Mouse (Mus musculus) left cerebral cortex, adult 18-20 months (tissue): ENCODE data around the gene Cd300e. TPM values are rescaled to one million over a fixed set of nuclear protein-coding genes. Genes with fewer than 3 reads are reported as not detected.
A peak's percentile ranks its signal among the peaks of the same experiment; 100 is the strongest.
"Not testable (repeated sequence)": the region's sequence is repeated elsewhere in the genome, so short reads cannot be mapped to it uniquely, and the experiment has no call there.

Experiments
- DNase-seq, 2 experiments: peaks; one replicate each; pipeline ENCODE4 v3.0.0; 2021 to 2022; ENCODE audit warnings: low spot score in 2 of 2, mixed read lengths in 1 of 2
- total RNA-seq, 2 experiments: library from RNA; stranded (reverse); gene quantifications; 2 replicates each; pipeline ENCODE4 v1.2.3; 2021

Cd300e gene
- total RNA-seq, 2 experiments from 2014 or later = not detected

- DNase-seq = peak; percentile 66 to 87
These were observed 21.6 kb upstream of the Cd300e start for GRCm38 (mm10) chr11:115083376-115084139.

DNA sequence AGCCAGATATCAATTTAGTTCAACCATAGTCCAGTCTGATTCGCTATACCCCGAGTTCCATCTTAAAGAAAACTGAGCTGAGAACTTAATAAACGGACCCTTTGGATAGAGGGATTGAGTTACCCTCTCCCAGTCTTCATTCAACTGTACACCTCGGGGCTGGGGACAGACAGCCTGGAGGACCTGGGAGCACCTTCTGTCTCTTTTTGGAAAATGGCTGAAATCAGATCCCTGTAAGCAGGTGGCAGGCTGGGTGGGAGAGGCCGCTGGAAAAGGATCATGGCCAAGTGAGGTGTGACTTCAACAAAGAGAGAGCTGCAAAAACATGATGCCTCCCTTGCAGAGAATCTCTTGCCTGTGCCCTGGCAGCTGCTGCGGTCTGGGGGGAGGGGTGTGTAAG, 20.2 kb upstream of the Cd300e start:
- DNase-seq = no peak

- no peak for DNase-seq
These were observed 19.4 kb upstream of the Cd300e start for GRCm38 (mm10) chr11:115081373-115081772.

DNA sequence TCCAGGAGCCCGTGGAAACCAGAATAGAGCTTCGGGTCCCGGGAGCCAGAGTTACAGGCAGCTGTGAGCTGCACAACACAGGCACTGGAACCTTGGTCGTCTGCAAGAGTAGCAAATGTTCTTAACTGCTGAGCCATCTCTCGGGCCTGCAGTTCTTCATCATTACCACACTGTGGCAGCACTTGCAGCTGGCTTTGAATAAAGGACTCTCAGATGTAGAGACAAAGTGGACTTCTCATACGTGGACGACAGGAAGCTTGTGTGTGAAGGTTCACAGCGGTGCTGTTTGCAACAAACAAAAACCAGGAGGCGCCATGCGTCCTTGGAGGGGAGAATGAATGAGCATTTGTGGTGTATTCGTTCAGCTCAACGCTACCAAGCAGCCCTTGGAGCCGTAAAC, 18.9 kb upstream of the Cd300e start:
- peak; percentile 35 to 51 for DNase-seq

DNA sequence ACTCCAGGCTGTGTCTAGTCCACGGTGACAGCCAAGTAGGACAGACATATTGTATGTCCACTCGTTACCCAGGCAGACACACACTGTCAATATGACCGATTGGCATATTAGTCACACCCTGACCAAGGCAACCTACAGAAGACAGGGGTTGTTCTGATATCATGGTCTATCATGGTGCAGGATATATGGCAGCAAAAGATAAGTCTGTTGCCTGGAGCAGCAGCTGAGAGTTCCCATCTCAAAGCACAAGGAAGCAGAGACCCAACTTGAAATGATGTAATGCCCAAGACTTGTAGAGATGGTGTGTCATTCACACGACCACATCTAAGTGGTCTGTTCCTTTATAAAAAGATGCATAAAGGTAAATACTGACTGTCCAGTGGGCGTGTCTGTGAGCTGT, 16.7 kb upstream of the Cd300e start:
- no peak for DNase-seq

DNA sequence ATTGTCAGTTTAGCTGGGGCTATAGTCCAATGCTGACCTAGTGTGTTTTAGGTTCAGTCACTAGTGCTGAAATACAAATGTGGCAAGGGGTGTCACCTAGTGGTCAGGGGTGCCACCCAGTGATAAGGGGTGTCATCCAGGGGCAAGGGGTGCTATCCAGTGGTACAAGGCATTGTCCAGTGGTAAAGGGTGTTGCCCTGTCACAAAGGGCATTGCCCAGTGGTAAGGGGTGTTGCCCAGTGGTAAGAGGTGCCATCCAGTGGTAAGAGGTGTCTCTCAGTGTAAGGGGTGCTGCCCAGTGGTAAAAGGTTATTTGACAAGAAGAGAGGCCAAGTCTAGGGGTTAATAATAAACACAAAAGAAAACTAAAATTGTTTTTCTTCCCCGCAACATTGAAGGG, 15.5 kb upstream of the Cd300e start:
- no peak for DNase-seq

GRCm38 (mm10) chr11:115075859-115076258, 13.9 kb upstream of the Cd300e start:
- DNase-seq = no peak

- no peak for DNase-seq
These were observed 13.4 kb upstream of the Cd300e start for GRCm38 (mm10) chr11:115075407-115075806.

DNA sequence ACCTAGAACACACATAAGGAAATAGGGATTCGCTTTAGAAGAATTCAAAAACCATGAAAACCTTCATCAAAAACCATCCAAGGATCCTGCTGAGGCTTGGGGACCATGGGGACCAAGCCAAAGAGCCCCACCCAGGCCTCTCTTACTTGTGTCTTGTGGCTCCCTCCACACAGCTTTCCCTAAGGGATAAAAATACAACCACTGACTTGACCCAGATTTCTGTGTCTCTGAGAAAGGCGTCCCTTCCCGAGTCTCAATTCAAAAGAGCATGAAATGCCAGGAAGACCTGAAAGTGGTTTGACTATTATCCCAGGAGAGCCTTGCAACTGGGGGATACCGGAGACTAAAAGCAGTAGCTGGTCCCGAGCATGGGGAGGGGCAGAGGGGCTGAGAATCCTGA, 11.0 kb upstream of the Cd300e start:
- no peak for DNase-seq

DNA sequence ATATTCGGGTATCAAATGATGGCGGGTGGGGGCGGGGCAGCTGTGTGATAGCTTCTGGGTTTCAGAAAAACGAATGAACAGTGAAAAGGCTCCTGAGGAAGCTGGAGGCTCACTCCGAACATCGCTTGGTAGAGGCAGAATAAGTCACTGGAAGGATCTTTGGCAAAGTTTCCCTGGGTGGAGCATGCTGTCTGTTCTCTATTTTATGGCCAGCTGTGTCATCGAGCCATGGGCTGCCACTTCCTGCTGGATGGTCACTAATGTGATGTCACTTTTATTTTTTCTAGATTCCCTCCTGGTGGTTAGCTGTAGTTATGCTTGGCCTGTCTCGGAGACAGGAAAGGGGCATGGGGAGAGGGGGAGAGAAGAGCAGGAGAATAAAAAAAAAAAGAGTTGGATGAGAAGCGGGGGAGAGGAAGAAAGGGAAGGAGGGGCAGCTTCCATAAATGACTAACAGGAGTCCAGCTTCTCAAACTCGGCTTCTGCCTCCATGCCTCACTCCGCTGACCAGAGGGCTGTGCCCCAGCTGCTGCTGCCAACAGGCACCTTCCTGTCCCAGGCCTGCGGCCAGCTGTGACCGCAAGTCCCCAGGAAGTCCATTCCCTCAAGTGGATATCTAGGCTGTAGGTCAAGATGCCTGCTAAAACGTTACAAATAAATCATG, 9.8 kb upstream of the Cd300e start:
- no peak for DNase-seq

DNA sequence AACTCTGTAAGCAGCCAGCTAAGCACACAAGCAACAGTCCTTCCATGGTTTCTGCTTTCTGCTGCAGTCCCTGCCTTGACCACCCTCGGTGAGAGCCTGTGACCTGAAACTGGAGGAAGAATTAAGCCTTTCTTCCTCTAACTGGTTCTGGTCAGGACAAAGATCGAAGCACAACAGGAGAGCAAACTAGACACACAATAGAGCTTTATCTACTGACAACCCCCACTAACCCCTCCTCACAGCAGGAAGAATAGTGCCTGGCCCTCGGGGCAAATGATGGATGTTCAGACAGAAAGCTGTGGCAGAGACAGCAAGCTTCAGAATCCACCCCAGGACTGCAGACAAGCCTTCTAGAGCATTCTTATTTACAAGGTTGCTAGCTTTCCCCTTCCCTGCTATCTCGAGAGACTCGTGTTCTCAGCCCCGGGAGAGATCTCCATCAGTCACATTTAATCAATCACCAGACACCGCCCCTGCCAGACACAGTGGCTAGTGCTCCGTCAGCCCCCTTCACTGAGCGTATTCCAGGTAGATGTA, 9.1 kb upstream of the Cd300e start:
- DNase-seq = no peak

- DNase-seq = no peak
These were observed 4.8 kb upstream of the Cd300e start for GRCm38 (mm10) chr11:115066768-115067167.

- no peak for DNase-seq
These were observed 2.2 kb downstream of the Cd300e start for GRCm38 (mm10) chr11:115059797-115060196.

DNA sequence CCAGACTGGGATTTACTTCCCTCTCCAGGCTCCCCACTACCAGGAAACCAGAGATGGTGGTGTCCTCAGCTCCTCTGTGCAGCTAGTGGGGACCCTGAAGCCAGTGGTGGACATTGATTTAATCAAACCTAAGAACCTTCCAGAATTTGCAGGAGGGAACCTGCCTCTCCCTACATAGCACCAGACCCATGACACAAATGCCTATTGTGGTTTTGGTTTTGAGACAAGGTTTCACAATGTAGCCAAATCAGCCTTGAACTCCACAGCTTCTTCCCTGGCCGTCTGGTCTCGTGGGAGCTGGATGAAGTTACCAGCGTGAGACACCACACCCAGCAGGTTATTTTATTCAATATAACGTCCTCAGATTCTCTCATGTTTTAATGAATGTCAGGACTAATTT, 3.3 kb downstream of the Cd300e start:
- no peak for DNase-seq

DNA sequence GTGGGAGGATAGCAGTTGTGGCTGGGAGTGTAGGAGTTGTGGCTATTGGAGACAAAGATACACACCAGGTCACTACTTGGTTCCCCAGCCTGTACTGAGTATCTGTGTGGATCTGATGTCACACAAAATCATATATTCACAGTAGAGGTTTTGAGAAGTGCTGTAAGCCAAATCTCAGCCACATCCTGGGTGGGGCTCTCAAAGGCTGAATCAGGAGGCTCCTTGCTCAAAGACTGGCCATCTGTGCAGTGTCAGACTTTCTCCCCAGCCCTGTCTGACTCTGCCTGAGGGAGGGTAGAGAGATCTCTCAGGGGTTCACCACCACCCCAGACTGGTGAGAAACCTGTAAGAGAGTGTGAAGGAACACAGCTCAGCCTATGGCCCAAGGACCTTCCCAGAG, 7.4 kb downstream of the Cd300e start:
- no peak for DNase-seq

GRCm38 (mm10) chr11:115052991-115053390, 9.0 kb downstream of the Cd300e start:
- no peak for DNase-seq

DNA sequence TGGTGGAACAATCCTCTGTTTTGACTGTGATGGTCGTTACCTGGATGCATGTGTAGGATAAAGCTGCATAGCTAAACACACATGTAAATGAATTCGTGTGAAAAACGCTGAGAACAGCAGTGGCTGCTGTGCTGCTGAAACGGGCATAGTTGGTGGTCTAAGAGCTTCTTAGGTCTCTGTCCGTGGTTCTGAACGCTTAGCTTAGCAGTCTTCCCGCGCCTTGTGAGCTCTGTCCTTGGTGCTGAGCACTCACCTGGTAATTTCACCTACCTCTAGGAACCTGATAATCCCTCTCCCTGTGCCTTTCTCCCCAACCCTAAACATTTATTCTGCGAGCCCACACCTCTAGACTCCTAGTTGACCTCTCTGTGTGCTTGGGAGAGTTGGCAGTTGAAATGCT, 9.8 kb downstream of the Cd300e start:
- no peak for DNase-seq

- peak; percentile 20 to 26 for DNase-seq
These were observed 12.6 kb downstream of the Cd300e start for GRCm38 (mm10) chr11:115049282-115049895.

- no peak for DNase-seq
These were observed 13.7 kb downstream of the Cd300e start, which contains the start of gene Cd300ld3 for GRCm38 (mm10) chr11:115048259-115048658. TSS of gene Cd300ld3 (minus strand) at chr11:115048409.

DNA sequence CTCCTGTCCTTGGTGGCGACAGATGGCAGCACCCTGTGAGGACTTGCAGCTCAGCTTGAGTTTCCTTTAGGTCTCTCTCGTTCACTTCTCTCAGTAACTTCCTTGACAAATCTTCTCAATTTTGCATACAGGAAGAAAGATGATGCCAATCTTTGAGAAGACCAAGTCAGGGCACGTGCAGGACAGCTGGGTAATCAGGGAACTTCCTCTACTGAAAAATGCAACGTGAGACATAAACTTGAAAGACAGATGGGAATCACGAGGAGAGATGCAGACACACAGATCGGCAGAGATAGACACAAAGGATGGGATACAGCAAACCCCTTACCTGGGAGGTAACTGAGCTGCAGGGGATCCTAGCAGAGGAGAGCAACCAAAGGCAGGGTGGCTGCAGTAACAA, 24.3 kb downstream of the Cd300e start, which contains the start of gene Cd300ld5:
Gene Cd300ld5 (minus strand): TSS at position 101 of the 400 bp plus-strand sequence.
- DNase-seq = not testable (repeated sequence)

DNA sequence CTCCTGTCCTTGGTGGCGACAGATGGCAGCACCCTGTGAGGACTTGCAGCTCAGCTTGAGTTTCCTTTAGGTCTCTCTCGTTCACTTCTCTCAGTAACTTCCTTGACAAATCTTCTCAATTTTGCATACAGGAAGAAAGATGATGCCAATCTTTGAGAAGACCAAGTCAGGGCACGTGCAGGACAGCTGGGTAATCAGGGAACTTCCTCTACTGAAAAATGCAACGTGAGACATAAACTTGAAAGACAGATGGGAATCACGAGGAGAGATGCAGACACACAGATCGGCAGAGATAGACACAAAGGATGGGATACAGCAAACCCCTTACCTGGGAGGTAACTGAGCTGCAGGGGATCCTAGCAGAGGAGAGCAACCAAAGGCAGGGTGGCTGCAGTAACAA, 35.1 kb downstream of the Cd300e start, which contains the start of gene Cd300ld4:
Gene Cd300ld4 (minus strand): TSS at position 101 of the 400 bp plus-strand sequence.
- not testable (repeated sequence) for DNase-seq

GRCm38 (mm10) chr11:115016093-115016492, 45.9 kb downstream of the Cd300e start, which contains the start of gene Cd300ld2:
TSS of gene Cd300ld2 (minus strand) at chr11:115016193.
- not testable (repeated sequence) for DNase-seq
